Comparison of ENCODE assay signal across 25 mouse cellular contexts in genomic region chr3:121189199-121189598, GRCm38 (mm10).
"Had no signal": no experiment of that assay in that cellular context is flagged by ENCODE, and none has a peak within 500 bp of the region (broad histone marks: within the 10 kb centered on the region; RNA-seq: fewer than 3 reads in every experiment).

No protein-coding gene starts in this region.

- H3K36me3 ChIP-seq: heart, embryonic 13.5 days; heart, embryonic 15.5 days; hindbrain, embryonic 13.5 days; hindbrain, embryonic 15.5 days; kidney, embryonic 15.5 days; limb, embryonic 13.5 days had no signal

- H3K4me1 ChIP-seq: hindbrain, embryonic 13.5 days; hindbrain, embryonic 15.5 days; kidney, embryonic 15.5 days; limb, embryonic 13.5 days had no signal

- ATAC-seq: forebrain, postnatal 0 days; hindbrain, postnatal 0 days; intestine, embryonic 16.5 days had no signal

- H3K9ac ChIP-seq: forebrain, postnatal 0 days; heart, embryonic 13.5 days; heart, embryonic 15.5 days; hindbrain, embryonic 13.5 days; hindbrain, embryonic 15.5 days; kidney, embryonic 15.5 days; limb, embryonic 13.5 days had no signal

- H3K4me2 ChIP-seq: heart, embryonic 11.5 days; heart, embryonic 13.5 days; heart, embryonic 15.5 days; hindbrain, embryonic 13.5 days; hindbrain, embryonic 15.5 days; kidney, embryonic 15.5 days; limb, embryonic 13.5 days had no signal

- H3K9me3 ChIP-seq: heart, embryonic 13.5 days; heart, embryonic 15.5 days; hindbrain, embryonic 15.5 days; kidney, embryonic 15.5 days; limb, embryonic 13.5 days had no signal

- DNase-seq: forebrain, postnatal 0 days; gastrocnemius, postnatal 14 days; gastrocnemius, postnatal 36 days; heart, adult 11 months; heart, adult 2 months; heart, postnatal 14 days; heart, postnatal 36 days; kidney, adult 11 months; kidney, adult 2 months; kidney, adult 9 months; kidney, postnatal 14 days; kidney, postnatal 36 days; left cerebral cortex, postnatal 4 days had no signal

- H3K4me3 ChIP-seq: heart, adult 2 months; heart, embryonic 13.5 days; heart, embryonic 15.5 days; hindbrain, embryonic 13.5 days; hindbrain, embryonic 15.5 days; kidney, embryonic 15.5 days; layer of hippocampus, adult 2 months; left cerebral cortex, adult 2 months; limb, embryonic 13.5 days had no signal

- H3K27ac ChIP-seq: heart, adult 2 months; heart, embryonic 13.5 days; heart, embryonic 15.5 days; hindbrain, embryonic 13.5 days; hindbrain, embryonic 15.5 days; hindbrain, postnatal 0 days; kidney, embryonic 15.5 days; kidney, postnatal 0 days; layer of hippocampus, adult 2 months; left cerebral cortex, adult 2 months; limb, embryonic 13.5 days had no signal

- H3K27me3 ChIP-seq: heart, embryonic 13.5 days; heart, embryonic 15.5 days; hindbrain, embryonic 13.5 days; hindbrain, embryonic 15.5 days; kidney, embryonic 15.5 days; limb, embryonic 13.5 days had no signal
